Mouse (Mus musculus) heart, adult 8-10 months (tissue): Measurements from ENCODE around the gene Eif2b4. TPM values are rescaled to one million over a fixed set of nuclear protein-coding genes. Genes with fewer than 3 reads are reported as not detected.
"Not testable (repeated sequence)": the region's sequence is repeated elsewhere in the genome, so short reads cannot be mapped to it uniquely, and the experiment has no call there.

Experiments used
- DNase-seq: peaks from one replicate; pipeline ENCODE4 v3.0.0; 2022; ENCODE audit warnings: low spot score
- total RNA-seq, 4 experiments: library from RNA; stranded (reverse); gene quantifications; 2 replicates each; pipeline ENCODE4 v1.2.4; 2022

Eif2b4 gene
- total RNA-seq, result 10 to 100 TPM; 40.2 to 53.8 (median 44.7) TPM

DNA sequence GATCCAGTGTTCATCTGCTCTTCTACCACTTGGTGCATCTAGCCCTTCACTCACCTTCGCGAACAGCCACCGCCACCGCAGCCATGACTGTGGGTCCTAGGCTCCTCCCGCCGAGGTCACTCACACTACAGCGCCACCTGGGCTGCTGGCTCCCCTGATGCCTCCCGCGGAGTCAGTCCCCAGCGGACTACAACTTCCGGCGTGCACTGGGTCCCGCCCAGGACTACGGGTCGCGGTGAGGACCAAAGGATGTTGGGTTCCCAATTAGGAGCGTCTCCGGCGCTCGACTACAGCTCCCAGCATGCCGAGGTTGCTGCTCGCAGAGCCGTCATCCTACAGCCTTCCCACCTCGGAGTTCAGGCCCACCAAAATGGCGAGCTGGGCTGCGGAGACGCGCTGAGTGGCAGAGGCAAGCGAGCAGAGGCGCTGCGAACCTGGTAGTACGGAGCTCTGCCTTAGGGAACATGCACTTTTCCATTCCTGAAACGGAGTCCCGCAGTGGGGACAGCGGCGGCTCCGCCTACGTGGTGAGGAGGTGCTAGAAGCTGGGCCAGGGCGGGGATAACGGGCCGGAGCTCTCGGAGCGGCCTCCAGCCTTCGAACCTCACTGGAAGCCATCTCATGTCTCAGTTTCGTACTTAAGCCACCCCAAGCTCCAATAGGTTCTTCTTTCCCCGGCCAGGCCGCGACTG is at the start of gene Eif2b4, which contains the start of gene Snx17:
Gene Eif2b4 (minus strand): TSS at position 492 of the 692 bp plus-strand sequence.
Gene Snx17 (plus strand): TSS at position 289 of the 692 bp plus-strand sequence.
- peak; percentile 100 for DNase-seq

DNA sequence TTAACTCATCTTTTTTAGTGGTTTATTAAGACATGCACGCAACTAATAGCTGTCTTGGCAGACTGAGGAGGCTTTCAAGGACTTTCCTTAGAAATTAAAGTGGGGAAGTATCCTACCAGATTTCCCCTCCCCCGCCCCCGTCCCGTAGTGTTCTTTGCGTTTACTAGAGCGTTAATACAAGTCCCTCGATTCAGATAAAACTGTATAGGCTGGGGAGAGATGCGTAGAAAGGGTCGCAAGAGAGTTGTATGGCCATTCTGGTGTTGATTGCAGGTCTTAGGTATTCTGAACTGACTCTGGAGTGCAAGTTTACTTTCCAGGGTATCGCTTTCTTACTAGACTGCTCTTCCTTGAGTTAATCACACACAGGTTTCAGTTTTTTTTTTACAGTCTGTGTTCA is 49.0 kb upstream of the Eif2b4 start:
- no peak for DNase-seq

DNA sequence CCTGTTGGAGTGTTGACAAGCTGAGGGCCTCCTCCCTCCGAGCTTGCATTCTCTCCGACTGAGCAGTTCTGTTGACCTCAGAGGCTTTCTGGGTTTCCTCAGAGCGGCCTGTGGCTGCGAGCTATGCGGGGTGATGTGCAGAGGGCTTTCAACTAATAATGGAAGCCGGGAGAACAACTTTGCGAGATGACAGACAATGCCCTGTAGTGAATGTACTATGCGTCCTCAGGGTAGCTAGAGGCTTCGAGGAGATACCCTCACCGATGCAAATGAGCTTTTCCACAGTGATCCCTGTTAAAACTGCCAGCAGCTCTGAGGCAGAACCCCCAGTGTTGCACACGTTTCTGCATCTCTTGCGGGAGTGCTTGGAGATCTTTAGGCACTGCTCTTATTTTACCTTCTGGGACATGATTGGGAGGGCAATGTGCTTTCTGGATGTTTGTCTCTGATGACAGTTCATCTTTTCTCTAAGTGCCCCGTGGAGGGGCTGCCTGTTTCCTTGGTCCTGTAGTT is 48.3 kb upstream of the Eif2b4 start:
- DNase-seq, result no peak

DNA sequence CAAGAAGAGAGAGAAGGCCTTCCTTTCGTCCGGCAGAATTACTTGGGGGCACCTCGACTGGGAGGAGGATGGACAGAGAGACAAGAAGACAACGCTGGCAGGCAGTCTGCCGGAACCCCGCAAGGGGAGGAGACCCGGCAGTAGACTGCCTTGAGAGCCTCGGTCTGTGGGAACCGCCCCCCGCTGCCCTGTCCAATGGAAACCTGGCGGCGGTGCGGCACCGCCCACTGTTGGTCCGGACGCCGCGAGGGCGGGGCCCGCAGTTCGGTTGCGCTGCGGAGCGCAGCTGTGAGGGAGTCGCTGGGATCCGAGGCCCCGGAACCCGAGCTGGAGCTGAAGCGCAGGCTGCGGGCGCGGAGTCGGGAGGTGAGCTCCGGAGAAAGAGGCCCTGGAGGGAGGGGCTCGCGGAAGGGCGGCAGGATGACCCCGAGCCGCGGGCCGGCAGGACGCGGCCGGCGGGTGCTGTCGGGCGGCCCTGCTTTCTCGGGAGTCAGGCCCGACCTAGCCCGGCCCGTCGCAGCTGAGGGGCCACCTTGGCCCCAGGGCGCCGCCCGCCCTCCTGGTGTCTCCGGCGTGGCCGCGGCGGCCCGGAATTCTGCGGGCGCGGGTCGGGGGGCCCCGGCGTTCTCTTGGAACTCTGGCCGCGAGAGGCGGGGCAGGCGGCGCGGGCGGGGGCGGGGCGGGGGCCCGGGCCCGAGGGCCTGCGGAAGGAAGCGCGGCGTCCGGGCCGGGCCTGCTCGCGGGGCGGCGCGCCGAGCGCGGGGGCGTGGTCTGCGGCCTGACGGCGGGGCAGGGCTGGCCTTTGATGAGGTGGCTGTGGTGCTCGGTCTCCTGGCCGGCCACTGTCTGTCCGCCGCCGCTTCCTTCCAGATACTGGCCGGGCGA is 47.6 kb upstream of the Eif2b4 start, which contains the start of the genes Nrbp1 and Gm9970:
Gene Nrbp1 (plus strand): TSS at position 228 of the 885 bp plus-strand sequence.
Gene Gm9970 (minus strand): TSS at position 596 of the 885 bp plus-strand sequence.
- DNase-seq, result peak; percentile 94

DNA sequence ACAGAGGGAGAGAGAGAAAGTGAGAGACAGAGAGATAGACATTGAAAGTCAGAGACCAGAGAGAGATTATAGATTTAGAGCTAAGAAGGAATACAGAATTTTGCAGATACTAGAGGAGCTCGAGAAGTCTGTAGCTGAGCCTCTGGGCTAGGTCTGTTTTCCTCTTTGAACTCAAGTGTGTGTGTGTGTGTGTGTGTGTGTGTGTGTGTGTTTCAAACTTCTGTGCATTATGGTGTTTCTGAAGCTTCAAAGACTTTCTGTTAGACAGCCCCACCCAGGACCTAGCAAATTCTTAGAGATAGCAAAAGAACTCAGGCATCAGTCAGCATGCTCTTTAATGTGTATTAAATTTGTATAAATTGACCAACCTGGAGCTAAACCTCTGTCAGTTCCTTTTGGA is 33.4 kb upstream of the Eif2b4 start:
- no peak for DNase-seq

DNA sequence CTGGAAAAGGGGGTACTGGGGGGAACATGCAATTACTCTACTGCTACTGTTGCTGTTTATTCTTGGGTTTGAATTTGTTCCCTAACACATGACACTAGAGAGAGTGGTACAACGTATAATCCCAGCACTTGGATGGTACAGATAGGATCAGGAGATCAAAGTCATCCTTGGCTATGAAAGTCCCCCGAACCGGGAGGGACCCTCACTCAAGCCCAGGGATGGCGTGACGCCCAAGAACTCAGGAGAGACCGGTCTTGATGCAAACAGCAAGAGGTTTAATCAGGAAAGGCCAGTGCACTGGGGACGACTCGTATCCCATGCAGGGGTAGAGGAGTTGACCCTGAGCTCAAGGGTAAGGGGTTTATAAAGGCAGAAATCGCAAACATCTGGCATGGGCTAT is 29.5 kb upstream of the Eif2b4 start:
- DNase-seq, result no peak

DNA sequence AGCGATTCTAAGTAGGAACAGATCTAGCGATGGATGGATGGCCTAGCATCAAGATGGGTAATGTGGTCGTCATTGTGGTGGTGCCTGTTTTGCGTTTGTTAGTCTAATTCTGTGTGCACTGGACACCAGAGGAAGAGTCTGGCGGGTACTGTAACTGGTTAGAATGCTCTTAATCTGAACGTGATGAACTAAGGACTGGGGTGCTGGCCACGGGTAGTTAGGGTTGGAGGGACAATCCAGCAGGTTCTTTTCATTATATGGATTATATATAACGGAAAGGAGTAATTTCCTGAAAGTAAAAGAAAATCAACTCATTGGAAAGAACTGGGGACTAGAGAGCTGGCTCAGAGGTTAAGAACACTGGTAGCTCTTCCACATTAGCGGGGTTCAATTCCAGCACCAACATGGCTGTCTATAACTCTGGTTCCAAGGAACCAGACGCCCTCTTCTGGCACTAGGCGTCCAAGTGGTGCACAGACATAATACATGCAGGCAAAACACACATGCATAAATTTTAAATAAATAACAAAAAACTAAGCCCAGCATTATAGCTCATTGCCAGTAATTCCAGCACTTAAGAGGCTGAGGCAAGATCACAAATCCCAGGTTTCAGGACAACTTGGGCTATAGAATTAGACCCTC is 28.2 kb upstream of the Eif2b4 start:
- DNase-seq, result no peak

DNA sequence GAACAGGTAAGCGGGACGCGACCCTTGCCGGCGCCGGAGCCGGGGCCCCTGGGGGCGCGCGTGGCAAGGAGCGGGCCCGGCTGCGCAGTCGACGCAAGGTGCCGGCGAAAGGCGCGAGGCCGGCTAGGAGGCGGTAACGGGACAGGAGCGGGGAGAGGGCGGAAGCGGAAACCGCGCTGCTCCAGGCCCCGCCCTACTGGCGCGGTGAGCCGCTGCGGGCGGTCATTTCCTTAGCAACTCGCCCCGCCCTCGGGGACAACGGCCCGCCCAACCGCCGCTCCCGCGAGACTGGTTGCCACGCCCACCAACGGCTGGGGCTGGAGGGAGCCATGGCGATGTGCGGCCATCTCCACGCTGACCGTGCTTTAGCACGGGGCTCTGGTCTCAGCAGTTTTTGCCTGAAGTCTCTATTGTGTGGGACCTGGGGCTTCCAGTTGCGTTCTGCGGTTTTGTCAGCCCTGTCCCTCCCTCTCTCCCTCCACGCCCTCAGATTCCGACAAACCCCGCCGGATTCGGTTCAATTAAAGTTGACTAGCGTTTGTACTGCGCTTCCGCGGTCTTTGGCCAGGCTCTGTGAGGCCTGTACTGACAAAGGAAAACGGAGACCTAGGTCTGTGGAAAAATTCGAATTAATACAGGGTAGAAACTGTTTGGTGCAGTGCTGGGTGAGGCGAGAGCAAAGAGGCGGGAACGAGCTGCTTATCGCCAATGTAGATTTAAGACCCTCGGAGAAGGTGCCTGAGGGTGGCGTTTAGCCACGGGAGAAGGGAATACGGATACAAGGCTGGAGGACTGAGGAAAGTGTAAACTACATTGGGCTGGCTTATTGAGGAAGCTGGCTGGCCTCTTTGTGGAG is 27.4 kb upstream of the Eif2b4 start, which contains the start of gene Ppm1g:
Gene Ppm1g (minus strand): TSS at position 240 of the 856 bp plus-strand sequence.
- DNase-seq, result peak; percentile 97

DNA sequence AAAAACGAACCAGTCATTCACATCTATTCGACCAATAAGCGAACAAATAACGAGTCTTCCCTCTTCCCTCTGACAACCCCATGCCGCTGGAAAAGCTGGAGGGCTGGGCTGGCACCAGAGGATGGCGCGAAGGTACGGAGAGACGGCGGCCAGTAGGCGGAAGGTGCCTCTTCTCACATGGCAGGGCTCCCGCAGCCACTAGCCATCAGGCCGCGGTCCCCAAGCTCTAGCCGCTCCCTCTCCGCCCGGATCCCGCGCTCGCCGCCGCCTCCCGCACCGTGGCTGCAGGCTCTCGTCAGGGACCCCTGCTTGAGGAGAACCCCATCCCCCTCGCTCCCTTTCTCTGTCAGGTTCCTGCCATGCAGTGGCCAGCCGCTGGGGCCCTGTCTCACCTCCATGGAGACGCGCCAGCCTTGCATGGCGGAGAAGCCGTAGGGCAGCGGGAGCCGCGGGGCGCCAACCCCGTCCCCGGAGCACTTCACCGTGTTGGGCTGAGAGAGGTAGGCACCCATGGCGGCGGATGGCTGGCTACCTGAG is 26.7 kb upstream of the Eif2b4 start:
- DNase-seq, result no peak

DNA sequence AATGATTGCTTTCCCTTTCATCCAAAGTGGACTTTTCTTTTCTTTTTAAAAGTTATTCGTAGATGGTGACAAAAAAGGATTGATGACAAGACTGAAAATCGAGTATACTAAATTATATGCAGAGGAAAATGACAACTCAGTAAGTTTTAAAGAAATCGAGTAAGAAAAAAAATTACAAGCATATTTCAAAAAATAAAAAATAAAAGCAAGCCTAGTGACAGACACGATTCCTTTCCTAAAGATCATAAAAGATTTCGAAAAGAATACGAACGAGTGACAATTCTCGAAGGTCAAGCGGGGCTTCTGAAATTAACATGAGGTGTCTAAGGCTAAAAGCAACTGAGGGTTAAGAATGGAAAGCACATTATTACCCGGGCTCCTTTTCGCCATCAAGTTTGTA is 26.2 kb upstream of the Eif2b4 start:
- no peak for DNase-seq

DNA sequence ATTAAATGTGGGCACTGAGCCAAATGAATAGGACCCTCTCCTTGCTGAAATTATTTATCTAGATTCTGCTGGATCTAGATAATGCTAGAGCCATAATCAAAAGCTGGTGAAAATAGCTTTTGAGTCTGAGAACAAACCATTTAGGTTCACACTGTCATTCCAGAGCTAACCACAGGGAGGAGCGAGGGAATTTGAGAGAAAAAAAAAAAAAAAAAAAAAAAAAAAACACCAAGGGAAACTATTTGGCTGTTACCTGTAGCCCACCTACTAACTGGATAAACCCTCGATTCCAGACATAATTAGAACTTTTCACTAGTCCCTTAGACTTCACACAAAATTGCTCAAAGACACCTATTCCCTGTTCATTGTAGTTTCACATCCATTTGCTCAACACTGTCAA is 25.8 kb upstream of the Eif2b4 start:
- no peak for DNase-seq

DNA sequence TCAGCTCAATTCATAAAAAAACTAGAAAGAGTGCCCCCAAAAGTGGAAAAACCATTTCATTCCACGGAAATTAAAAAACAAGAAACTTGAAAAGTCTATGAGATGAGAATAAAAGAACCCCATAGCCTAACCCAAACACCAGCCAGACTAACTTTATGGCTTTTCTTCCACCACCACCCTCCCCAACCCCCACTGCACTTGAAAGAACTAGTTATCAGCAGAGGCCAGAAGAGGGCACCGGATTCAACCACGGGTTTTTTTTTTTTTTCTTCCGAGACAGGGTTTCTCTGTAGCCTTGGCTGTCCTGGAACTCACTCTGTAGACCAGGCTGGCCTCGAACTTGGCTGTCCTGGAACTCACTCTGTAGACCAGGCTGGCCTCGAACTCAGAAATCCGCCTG is 25.1 kb upstream of the Eif2b4 start:
- no peak for DNase-seq

DNA sequence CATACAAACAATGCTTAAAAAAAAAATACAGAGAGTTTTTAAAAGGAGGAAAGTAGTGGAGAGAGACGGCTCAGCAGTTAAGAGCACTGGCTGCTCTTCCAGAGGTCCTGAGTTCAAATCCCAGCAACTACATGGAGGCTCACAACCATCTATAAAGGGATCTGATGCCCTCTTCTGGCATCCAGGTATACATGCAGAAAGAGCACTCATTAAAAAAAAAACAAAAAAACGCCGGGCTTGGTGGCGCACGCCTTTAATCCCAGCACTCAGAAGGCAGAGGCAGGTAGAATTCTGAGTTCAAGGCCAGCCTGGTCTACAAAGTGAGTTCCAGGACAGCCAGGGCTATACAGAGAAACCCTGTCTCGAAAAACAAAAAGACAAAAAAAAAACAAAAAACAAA is 23.3 kb upstream of the Eif2b4 start:
- DNase-seq, result not testable (repeated sequence)

DNA sequence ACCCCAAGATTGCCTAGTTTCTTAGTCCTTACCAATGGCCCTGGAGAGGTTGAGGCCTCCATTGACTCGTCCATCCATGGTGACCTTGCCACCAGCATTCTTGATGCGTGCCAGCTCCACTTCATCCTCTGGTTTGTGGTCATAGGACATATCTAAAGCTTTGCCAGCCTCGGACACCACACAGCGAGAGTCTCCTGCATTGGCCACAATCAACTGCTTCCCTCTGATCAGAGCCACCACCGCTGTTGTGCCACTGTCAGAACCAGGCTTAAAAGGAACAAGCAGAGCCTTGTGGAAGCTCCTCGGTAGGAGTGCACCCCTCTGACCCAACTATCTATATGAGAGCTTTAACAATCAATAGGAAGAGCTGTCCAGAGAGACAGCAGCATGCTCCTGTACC is 11.2 kb upstream of the Eif2b4 start:
- no peak for DNase-seq

DNA sequence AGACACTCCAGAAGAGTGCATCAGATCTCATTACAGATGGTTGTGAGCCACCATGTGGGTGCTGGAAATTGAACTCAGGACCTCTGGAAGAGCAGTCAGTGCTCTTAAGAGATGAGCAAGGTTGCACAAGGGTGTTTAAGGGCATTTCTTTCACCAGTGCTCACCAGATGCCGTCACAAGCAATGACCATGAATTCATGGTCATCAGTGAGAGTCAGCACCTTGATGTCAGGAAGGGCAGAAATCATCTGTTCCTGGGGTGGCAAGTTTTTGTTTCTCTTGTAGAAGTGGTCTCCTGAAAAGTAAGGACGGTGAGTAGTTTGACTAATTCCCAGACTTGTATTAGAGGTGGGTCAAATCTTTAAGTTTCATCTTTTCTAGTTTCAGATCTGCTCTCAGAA is 10.6 kb upstream of the Eif2b4 start:
- DNase-seq, result no peak

DNA sequence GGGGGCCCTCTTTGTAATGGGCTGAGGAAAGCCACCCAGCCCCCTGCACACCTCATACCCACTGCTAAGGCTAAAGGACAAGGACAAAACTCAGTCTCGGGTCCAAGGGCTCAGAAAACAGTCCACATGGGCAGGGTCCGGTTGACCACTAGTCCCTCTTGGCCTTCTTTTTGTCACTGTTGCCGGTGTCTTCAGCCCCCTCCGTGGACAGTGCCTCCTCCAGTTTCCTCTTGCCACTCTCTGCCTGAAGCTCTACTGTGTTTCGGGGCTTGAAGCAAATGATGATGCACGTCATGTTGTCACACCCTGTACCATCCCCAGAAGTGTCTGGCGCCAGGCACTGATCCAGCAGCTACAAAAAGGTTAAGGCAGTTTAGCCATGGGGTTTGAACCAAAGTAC is 9.7 kb upstream of the Eif2b4 start:
- DNase-seq, result no peak

DNA sequence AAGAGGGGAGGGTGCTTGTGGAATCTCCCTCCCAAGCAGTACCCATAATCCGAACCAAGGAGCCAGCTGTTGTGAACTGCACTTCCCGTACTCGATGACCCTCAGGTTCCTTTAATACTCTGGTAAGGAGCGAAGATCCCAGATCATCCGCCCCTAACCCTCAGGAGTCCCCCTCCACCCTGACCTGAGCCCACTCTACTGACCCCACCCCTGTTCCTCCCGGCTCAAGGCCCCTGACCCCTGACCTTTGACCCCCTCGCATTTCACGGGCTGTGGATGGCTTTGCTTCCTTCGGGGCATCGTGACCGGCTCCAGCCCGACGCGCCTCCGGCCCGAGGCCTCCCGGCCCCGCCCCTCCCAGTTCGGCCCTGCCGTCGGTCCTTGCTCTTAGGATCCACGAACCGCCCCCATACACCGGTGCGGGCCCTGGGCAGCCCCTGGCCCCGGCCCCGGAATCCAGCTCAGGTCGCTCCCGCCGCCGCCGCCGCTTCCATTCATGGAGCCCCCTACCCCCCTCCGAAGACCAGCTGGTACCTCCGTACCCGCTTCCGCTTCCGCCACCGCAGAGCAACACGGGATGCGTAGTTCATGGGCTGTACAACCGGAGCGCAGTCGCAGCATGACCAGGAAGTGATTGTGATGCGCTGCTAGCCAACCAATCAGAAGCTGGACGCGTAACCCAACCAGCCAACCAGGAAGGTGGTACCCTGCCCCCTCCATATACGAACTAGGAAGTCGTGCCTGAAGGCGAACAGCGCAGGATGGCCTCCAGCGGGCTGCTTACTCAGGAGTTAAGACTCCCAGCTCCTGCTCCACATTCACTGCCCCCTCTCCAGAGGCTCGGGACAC is 8.7 kb upstream of the Eif2b4 start, which contains the start of gene Zfp513:
Gene Zfp513 (minus strand): TSS at position 562 of the 849 bp plus-strand sequence.
- DNase-seq, result peak; percentile 98

DNA sequence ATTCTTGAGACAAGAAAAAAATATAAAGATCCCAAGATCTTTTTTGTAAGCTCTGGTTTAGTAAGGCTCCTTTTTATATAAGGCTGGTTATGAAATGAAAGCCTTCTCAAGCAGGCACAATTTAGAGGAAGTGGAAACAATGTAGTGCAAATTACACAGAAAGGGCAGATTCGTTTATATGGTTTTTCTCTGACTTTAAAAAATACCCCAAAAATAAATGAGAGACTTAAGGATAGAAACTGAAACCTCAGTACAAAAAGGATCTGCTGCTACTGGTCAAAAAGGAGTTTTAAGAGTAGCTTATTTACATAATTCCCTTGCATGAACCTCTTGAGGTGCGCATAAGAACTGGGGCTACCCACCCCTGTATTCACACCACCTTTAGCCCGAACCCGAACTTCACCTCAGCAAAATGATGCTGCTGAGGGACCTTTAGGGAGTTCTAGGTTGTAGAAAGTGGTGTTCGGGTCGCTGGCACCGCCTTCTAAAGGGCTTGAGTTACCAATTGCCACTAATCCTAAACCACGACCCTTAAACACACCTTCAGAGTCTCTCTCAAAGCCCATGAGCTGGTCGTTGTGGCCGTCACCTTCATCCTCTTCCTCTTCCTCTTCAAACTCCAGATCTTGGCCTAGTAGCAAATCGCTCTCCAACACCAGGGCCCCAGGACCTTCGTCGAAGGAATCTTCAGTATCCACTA is 8.0 kb upstream of the Eif2b4 start:
- no peak for DNase-seq

DNA sequence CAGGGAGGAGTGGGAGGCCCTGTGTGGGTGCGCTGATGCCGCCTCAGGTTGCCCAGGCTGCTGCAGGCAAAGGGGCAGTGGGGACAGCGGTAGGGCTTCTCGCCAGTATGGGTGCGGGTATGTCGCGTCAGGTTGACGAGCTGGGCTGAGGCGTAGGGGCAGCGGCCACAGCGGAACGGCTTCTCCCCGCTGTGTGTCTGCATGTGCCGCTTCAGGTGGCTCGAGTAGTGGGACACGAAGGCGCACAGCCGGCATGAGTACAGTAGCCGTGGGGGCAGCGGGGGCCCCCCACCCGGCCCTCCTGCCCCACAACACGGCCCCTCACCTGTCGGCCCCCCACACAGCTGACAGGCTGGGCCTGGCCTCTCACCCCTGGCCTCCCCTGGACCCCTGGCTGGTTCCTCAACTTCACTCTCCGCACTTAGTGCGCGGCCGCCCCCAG is 7.1 kb upstream of the Eif2b4 start:
- DNase-seq, result no peak
